In genomic region chr14:38576796-38577195, GRCm38 (mm10) we compare ENCODE assay signal across 31 mouse cellular contexts.
"Had no signal": no experiment of that assay in that cellular context is flagged by ENCODE, and none has a peak within 500 bp of the region (broad histone marks: within the 10 kb centered on the region; RNA-seq: fewer than 3 reads in every experiment).

No protein-coding gene starts in this region.

- ATAC-seq: liver, embryonic 12.5 days; liver, postnatal 0 days; lung, postnatal 0 days; midbrain, embryonic 13.5 days; midbrain, embryonic 15.5 days; midbrain, embryonic 16.5 days had no signal

- H3K9ac ChIP-seq: limb, embryonic 12.5 days; limb, embryonic 13.5 days; limb, embryonic 15.5 days; liver, embryonic 12.5 days; liver, embryonic 13.5 days; liver, embryonic 14.5 days; liver, embryonic 15.5 days; liver, postnatal 0 days; lung, embryonic 14.5 days; lung, embryonic 15.5 days; midbrain, embryonic 12.5 days; midbrain, embryonic 13.5 days; midbrain, embryonic 15.5 days; neural tube, embryonic 12.5 days had no signal

- H3K4me2 ChIP-seq: limb, embryonic 12.5 days; limb, embryonic 13.5 days; limb, embryonic 15.5 days; liver, embryonic 11.5 days; liver, embryonic 12.5 days; liver, embryonic 13.5 days; liver, embryonic 15.5 days; lung, embryonic 14.5 days; lung, embryonic 15.5 days; midbrain, embryonic 12.5 days; midbrain, embryonic 13.5 days; midbrain, embryonic 15.5 days; neural tube, embryonic 12.5 days had no signal

- DNase-seq: left cerebral cortex, postnatal 4 days; liver; liver, embryonic 13.5 days; liver, postnatal 0 days; lung, adult 18-20 months; lung, adult 2 months; lung, embryonic 14.5 days; lung, postnatal 10 days; lung, postnatal 14 days; lung, postnatal 36 days; lung, postnatal 4 days; midbrain, embryonic 14.5 days had no signal

- H3K27me3 ChIP-seq: limb, embryonic 12.5 days; limb, embryonic 13.5 days; limb, embryonic 15.5 days; liver, embryonic 12.5 days; liver, embryonic 13.5 days; liver, embryonic 15.5 days; lung, embryonic 15.5 days; megakaryocyte, embryonic 14.5 days; midbrain, embryonic 12.5 days; midbrain, embryonic 13.5 days; midbrain, embryonic 15.5 days; neural tube, embryonic 12.5 days had no signal

- H3K27ac ChIP-seq: limb, embryonic 10.5 days; limb, embryonic 12.5 days; limb, embryonic 13.5 days; limb, embryonic 15.5 days; liver, embryonic 12.5 days; liver, embryonic 13.5 days; liver, embryonic 14.5 days; liver, embryonic 15.5 days; lung, embryonic 15.5 days; macrophage; midbrain, embryonic 10.5 days; midbrain, embryonic 12.5 days; midbrain, embryonic 13.5 days; midbrain, embryonic 15.5 days; neural tube, embryonic 12.5 days had no signal

- H3K4me1 ChIP-seq: limb, embryonic 10.5 days; limb, embryonic 12.5 days; limb, embryonic 13.5 days; limb, embryonic 15.5 days; liver, embryonic 12.5 days; liver, embryonic 13.5 days; liver, embryonic 15.5 days; lung, embryonic 15.5 days; megakaryocyte, embryonic 14.5 days; midbrain, embryonic 10.5 days; midbrain, embryonic 12.5 days; midbrain, embryonic 13.5 days; midbrain, embryonic 15.5 days; neural tube, embryonic 12.5 days had no signal

- H3K9me3 ChIP-seq: limb, embryonic 10.5 days; limb, embryonic 12.5 days; limb, embryonic 13.5 days; limb, embryonic 15.5 days; liver, embryonic 12.5 days; liver, embryonic 13.5 days; liver, embryonic 15.5 days; lung, embryonic 15.5 days; megakaryocyte, embryonic 14.5 days; midbrain, embryonic 10.5 days; midbrain, embryonic 12.5 days; midbrain, embryonic 13.5 days; midbrain, embryonic 15.5 days; neural tube, embryonic 12.5 days had no signal

- H3K4me3 ChIP-seq: limb, embryonic 10.5 days; limb, embryonic 12.5 days; limb, embryonic 13.5 days; limb, embryonic 15.5 days; liver, embryonic 12.5 days; liver, embryonic 13.5 days; liver, embryonic 15.5 days; lung, embryonic 15.5 days; megakaryocyte, embryonic 14.5 days; midbrain, embryonic 10.5 days; midbrain, embryonic 12.5 days; midbrain, embryonic 13.5 days; midbrain, embryonic 15.5 days; myocyte; neural tube, embryonic 12.5 days had no signal

- H3K36me3 ChIP-seq: limb, embryonic 10.5 days; limb, embryonic 12.5 days; limb, embryonic 13.5 days; limb, embryonic 15.5 days; liver, embryonic 12.5 days; liver, embryonic 13.5 days; liver, embryonic 15.5 days; lung, embryonic 15.5 days; midbrain, embryonic 10.5 days; midbrain, embryonic 12.5 days; midbrain, embryonic 13.5 days; midbrain, embryonic 15.5 days; neural tube, embryonic 12.5 days had no signal
